ENCODE assay signal across 14 mouse cellular contexts in the genomic region with DNA sequence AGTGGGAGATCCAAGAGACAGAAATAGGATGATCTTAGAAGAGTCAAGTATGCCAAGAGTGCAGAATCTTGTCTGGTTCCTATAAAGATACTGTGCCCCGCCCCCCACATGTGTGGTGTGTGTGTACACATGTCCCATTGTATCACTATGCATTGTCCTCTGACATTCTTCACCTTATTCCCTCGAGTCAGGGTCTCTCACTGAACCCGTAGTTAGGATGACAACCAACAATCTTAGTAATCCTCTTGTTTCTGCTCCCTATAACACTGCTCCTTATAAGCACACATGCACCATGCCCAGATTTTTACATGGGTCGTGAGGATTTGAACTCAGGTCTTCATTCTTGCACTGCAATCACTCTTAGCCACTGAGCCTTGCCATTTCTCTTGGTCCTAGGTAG. TPM values are rescaled to one million over a fixed set of nuclear protein-coding genes. Genes with fewer than 3 reads are reported as not detected.
"Had no signal": no experiment of that assay in that cellular context is flagged by ENCODE, and none has a peak within 500 bp of the region (broad histone marks: within the 10 kb centered on the region; RNA-seq: fewer than 3 reads in every experiment).

No protein-coding gene starts in this region.

- DNase-seq: kidney, adult 18-20 months; kidney, adult 9 months; kidney, postnatal 14 days; kidney, postnatal 4 days; lung, embryonic 14.5 days; thymus, adult 18-20 months; thymus, postnatal 4 days had no signal

- ATAC-seq: intestine, embryonic 16.5 days; lung, postnatal 0 days; midbrain, embryonic 15.5 days had no signal

- H3K9me3 ChIP-seq: midbrain, embryonic 12.5 days; midbrain, embryonic 15.5 days had no signal

- H3K36me3 ChIP-seq: midbrain, embryonic 15.5 days had no signal

- H3K27me3 ChIP-seq: midbrain, embryonic 12.5 days; midbrain, embryonic 15.5 days had no signal

- H3K27ac ChIP-seq: midbrain, embryonic 12.5 days had no signal

RNA-seq across cellular contexts. Expression of a gene that starts 24.4 kb away (rescaled TPM):
- polyA plus RNA-seq: lung, embryonic 14.5 days; macrophage; midbrain, embryonic 12.5 days; neural tube, embryonic 11.5 days; small intestine, adult 2 months had no signal
